Mouse (Mus musculus): Measurements from ENCODE around the gene Mthfsd.

GRCm38 (mm10) chr8:121083093-121083935, 24.9 kb downstream of the Mthfsd start:
- no peak for TF ChIP-seq CTCF (IDR thresholded peaks at IDR 0.05; ENCODE audit: low read depth)
- no peak for TF ChIP-seq EP300 (IDR thresholded peaks at IDR 0.05; ENCODE audit: low read depth)

Data from liver, postnatal 0 days (tissue).